Mouse (Mus musculus) stomach, embryonic 14.5 days (tissue): ENCODE measurements around the gene Ergic1. TPM values are rescaled to one million over a fixed set of nuclear protein-coding genes. Genes with fewer than 3 reads are reported as not detected.

Source experiments
- ATAC-seq: fragments of 200-750 bp; cut with Nextera tagmentation; 2 replicates; pipeline ENCODE4 v1.8.0; 2017; ENCODE audit warnings: low read depth, moderate TSS enrichment; ENCODE audit not compliant: insufficient number of reproducible peaks, insufficient read depth, low FRiP score
- H3K27ac ChIP-seq: fragments of 300-500 bp; sonication (generic); 2 replicates; pipeline ENCODE4 v1.5.1; 2014; ENCODE audit warnings: mild to moderate bottlenecking, low read length, moderate library complexity, mixed read lengths
- H3K27me3 ChIP-seq: fragments of 300-500 bp; sonication (generic); 2 replicates; pipeline ENCODE4 v1.6.1; 2014; ENCODE audit warnings: low read length, control low read depth, mixed read lengths; ENCODE audit not compliant: control insufficient read depth, insufficient read depth
- H3K36me3 ChIP-seq: fragments of 300-500 bp; sonication (generic); 2 replicates; pipeline ENCODE4 v1.6.1; 2014; ENCODE audit warnings: mild to moderate bottlenecking, control low read depth, low read length, moderate library complexity, mixed read lengths; ENCODE audit not compliant: control insufficient read depth, insufficient read depth
- H3K4me1 ChIP-seq: fragments of 300-500 bp; sonication (generic); 2 replicates; pipeline ENCODE4 v1.6.1; 2014; ENCODE audit warnings: low read length, control low read depth, mixed read lengths; ENCODE audit not compliant: control insufficient read depth, insufficient read depth
- H3K4me2 ChIP-seq: fragments of 300-500 bp; sonication (generic); replicated peaks from 2 replicates; pipeline ENCODE4 v1.6.1; 2014; ENCODE audit warnings: low read depth, low read length, control low read depth
- H3K4me3 ChIP-seq: fragments of 300-500 bp; sonication (generic); 2 replicates; pipeline ENCODE4 v1.5.1; 2014; ENCODE audit warnings: low read depth, low read length, control low read depth
- H3K9ac ChIP-seq: fragments of 300-500 bp; sonication (generic); replicated peaks from 2 replicates; pipeline ENCODE4 v1.6.1; 2014; ENCODE audit warnings: low read depth, mild to moderate bottlenecking, control low read depth, low read length, moderate library complexity, mixed read lengths
- H3K9me3 ChIP-seq: fragments of 300-500 bp; sonication (generic); 2 replicates; pipeline ENCODE4 v1.6.1; 2016; ENCODE audit warnings: low read depth, low read length, control low read depth; ENCODE audit not compliant: control insufficient read depth
- WGBS: fragments of 180-500 bp; shearing (Covaris S2); extraction: QIAGEN DNeasy Blood & Tissue Kit; methylation state at CpG from one replicate; pipeline ENCODE4 v1.1.7; 2014; 5-methylcytosine and 5-hydroxymethylcytosine counted together
- polyA plus RNA-seq: library from polyadenylated mRNA; unstranded; fragments of >200 nt; fragmentation: Nextera tagmentation; extraction: Ambion mirVana; gene quantifications from 2 replicates; pipeline ENCODE4 v1.2.1, GENCODE M21; 2014

Gene Ergic1
- polyA plus RNA-seq, 1 experiment from 2014 or later = 133 TPM

GRCm38 (mm10) chr17:26532476-26533045, 28.7 kb upstream of the Ergic1 start:
- Histone ChIP-seq H3K36me3 (no peaks in the 10 kb centered on the region), H3K9ac (no peak overlapping the region), H3K4me2 (no peak overlapping the region), H3K27ac (no peak overlapping the region), H3K9me3 (no peaks in the 10 kb centered on the region), H3K4me3 (no peak overlapping the region), H3K27me3 (no peaks in the 10 kb centered on the region), H3K4me1 (0 out of 2 replicates have a peak, but pooled peaks cover 3% of the 10 kb centered on the region)
- no peak for ATAC-seq
- 63% methylated on average over 4 of the region's 4 CpGs for WGBS

- Histone ChIP-seq H3K27ac (no peak overlapping the region), H3K4me1 (0 out of 2 replicates have a peak, but pooled peaks cover 3% of the 10 kb centered on the region), H3K9me3 (no peaks in the 10 kb centered on the region), H3K27me3 (no peaks in the 10 kb centered on the region), H3K36me3 (no peaks in the 10 kb centered on the region), H3K4me2 (no peak overlapping the region), H3K4me3 (no peak overlapping the region), H3K9ac (no peak overlapping the region)
- no peak for ATAC-seq
- 65% methylated on average over 5 of the region's 5 CpGs for WGBS
Measured at GRCm38 (mm10) chr17:26533871-26534372, 27.4 kb upstream of the Ergic1 start.

GRCm38 (mm10) chr17:26534695-26535094, 26.6 kb upstream of the Ergic1 start:
- ATAC-seq = no peak
- Histone ChIP-seq H3K27ac (no peak overlapping the region), H3K27me3 (no peaks in the 10 kb centered on the region), H3K9ac (no peak overlapping the region), H3K9me3 (no peaks in the 10 kb centered on the region), H3K36me3 (no peaks in the 10 kb centered on the region), H3K4me3 (no peak overlapping the region), H3K4me1 (0 out of 2 replicates have a peak, but pooled peaks cover 3% of the 10 kb centered on the region), H3K4me2 (no peak overlapping the region)
- WGBS = 83% methylated on average over 5 of the region's 5 CpGs

GRCm38 (mm10) chr17:26535251-26536136, 25.8 kb upstream of the Ergic1 start:
- H3K4me1 ChIP-seq = 0 out of 2 replicates have a peak, but pooled peaks cover 3% of the 10 kb centered on the region
- H3K36me3 ChIP-seq = no peaks in the 10 kb centered on the region
- no peaks in the 10 kb centered on the region for H3K27me3 ChIP-seq
- no peak for ATAC-seq
- H3K27ac ChIP-seq = no peak overlapping the region
- H3K4me3 ChIP-seq = no peak overlapping the region
- no peaks in the 10 kb centered on the region for H3K9me3 ChIP-seq
- 66% methylated on average over 7 of the region's 7 CpGs for WGBS
- H3K4me2 ChIP-seq = no peak overlapping the region
- no peak overlapping the region for H3K9ac ChIP-seq

- no peak overlapping the region for H3K4me2 ChIP-seq
Measured at GRCm38 (mm10) chr17:26537722-26538471, 23.4 kb upstream of the Ergic1 start.

GRCm38 (mm10) chr17:26540083-26540482, 21.2 kb upstream of the Ergic1 start:
- 67% methylated on average over 5 of the region's 5 CpGs for WGBS
- H3K9me3 ChIP-seq = no peaks in the 10 kb centered on the region
- no peaks in the 10 kb centered on the region for H3K36me3 ChIP-seq
- H3K4me1 ChIP-seq = no peaks in the 10 kb centered on the region
- no peak overlapping the region for H3K4me3 ChIP-seq
- no peak overlapping the region for H3K4me2 ChIP-seq
- H3K27ac ChIP-seq = no peak overlapping the region
- H3K27me3 ChIP-seq = no peaks in the 10 kb centered on the region
- no peak for ATAC-seq
- no peak overlapping the region for H3K9ac ChIP-seq

More at GRCm38 (mm10) chr17:26537722-26538471, 23.4 kb upstream of the Ergic1 start:
- Histone ChIP-seq H3K27me3 (no peaks in the 10 kb centered on the region), H3K27ac (no peak overlapping the region), H3K4me3 (no peak overlapping the region), H3K36me3 (no peaks in the 10 kb centered on the region), H3K9ac (no peak overlapping the region), H3K9me3 (no peaks in the 10 kb centered on the region), H3K4me1 (0 out of 2 replicates have a peak, but pooled peaks cover 3% of the 10 kb centered on the region)
- peak; percentile 56; the same call in 1 of the 2 replicates for ATAC-seq
- 28% methylated on average over 6 of the region's 6 CpGs for WGBS

- Histone ChIP-seq H3K27ac (no peak overlapping the region), H3K27me3 (no peaks in the 10 kb centered on the region), H3K4me3 (no peak overlapping the region), H3K4me2 (no peak overlapping the region), H3K4me1 (0 out of 2 replicates have a peak, but pooled peaks cover 1% of the 10 kb centered on the region), H3K36me3 (no peaks in the 10 kb centered on the region), H3K9me3 (no peaks in the 10 kb centered on the region), H3K9ac (no peak overlapping the region)
- 68% methylated on average over 8 of the region's 8 CpGs for WGBS
- no peak for ATAC-seq
Measured at GRCm38 (mm10) chr17:26544319-26544963, 16.8 kb upstream of the Ergic1 start.
